ENCODE assay signal across 25 mouse cellular contexts in the genomic region with DNA sequence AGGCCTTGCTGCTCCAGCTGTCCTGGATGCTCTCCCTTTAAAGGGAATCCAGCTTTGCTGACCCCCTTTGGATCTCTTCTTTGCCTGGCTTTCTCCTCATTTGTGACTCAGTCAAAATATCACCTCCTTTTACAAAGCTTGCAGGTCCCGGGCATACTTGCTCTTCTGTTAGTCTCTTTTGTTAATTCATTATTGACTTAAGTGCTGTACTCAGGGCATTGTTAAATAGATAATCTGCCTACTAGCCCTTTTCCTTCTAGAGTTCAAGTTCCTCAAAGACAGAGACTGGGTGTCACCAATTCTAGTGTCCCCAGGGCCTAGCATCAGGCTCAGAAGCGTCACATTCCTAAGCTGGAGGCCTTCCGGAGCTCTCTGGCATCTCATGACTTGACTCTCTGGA. TPM values are rescaled to one million over a fixed set of nuclear protein-coding genes. Genes with fewer than 3 reads are reported as not detected.
A peak's percentile ranks its signal among the peaks of the same experiment; 100 is the strongest.
DNase-seq lines count a peak whose midpoint lies in the region; ATAC-seq and TF ChIP-seq lines count a peak whose summit lies in the region.
"Had no signal": no experiment of that assay in that cellular context is flagged by ENCODE, and none has a peak within 500 bp of the region (broad histone marks: within the 10 kb centered on the region; RNA-seq: fewer than 3 reads in every experiment).

No protein-coding gene starts in this region.

- no peak for DNase-seq in heart, postnatal 4 days
- DNase-seq in kidney, postnatal 14 days, result no peak
- DNase-seq in limb, embryonic 10.5 days (ENCODE audit: low spot score), result no peak
- DNase-seq in right cerebral cortex, postnatal 25 days, result no peak
- DNase-seq in left cerebral cortex, postnatal 36 days (ENCODE audit: low spot score in 2 of 2), result no peak
- DNase-seq: adrenal gland, postnatal 25 days; cerebellum, adult 9-10 months; gastrocnemius, postnatal 25 days; heart, adult 2 months; heart, postnatal 14 days; kidney, adult 8-10 months; kidney, postnatal 25 days; layer of hippocampus, adult 9-11 months; lung, postnatal 10 days; thymus, postnatal 25 days had no signal

- TF ChIP-seq CTCF in ES-Bruce4 (IDR thresholded peaks at IDR 0.05; ENCODE audit: low read depth, low read length), result no peak

- intact Hi-C loops in left cerebral cortex, postnatal 36 days (cut with DNase I), result no loop called here

- TF ChIP-seq EP300 in ES-Bruce4 (IDR thresholded peaks at IDR 0.05; ENCODE audit: insufficient read depth, low read depth, low read length), result peak; percentile 52; the same call in 1 of the 2 replicates

- H3K4me1 ChIP-seq in heart, embryonic 13.5 days, result peaks cover 94% of the 10 kb centered on the region
- peaks cover 92% of the 10 kb centered on the region for H3K4me1 ChIP-seq in kidney, embryonic 15.5 days
- H3K4me1 ChIP-seq in ES-Bruce4 (ENCODE audit: control insufficient read depth, insufficient read depth, low read length), result no peaks in the 10 kb centered on the region
- peaks cover 48% of the 10 kb centered on the region for H3K4me1 ChIP-seq in limb, embryonic 10.5 days

- H3K9me3 ChIP-seq in heart, embryonic 13.5 days, result no peaks in the 10 kb centered on the region
- H3K9me3 ChIP-seq in kidney, embryonic 15.5 days (replicated peaks), result no peaks in the 10 kb centered on the region
- H3K9me3 ChIP-seq in ES-Bruce4 (replicated peaks; ENCODE audit: control insufficient read depth, insufficient read depth, low read length, poor library complexity, severe bottlenecking), result no peaks in the 10 kb centered on the region
- H3K9me3 ChIP-seq in limb, embryonic 10.5 days (replicated peaks), result no peaks in the 10 kb centered on the region
- H3K9me3 ChIP-seq: forebrain, embryonic 15.5 days; hindbrain, embryonic 12.5 days; limb, embryonic 15.5 days; liver, embryonic 15.5 days; midbrain, embryonic 10.5 days; neural tube, embryonic 15.5 days had no signal

- H3K36me3 ChIP-seq in heart, embryonic 13.5 days, result no peaks in the 10 kb centered on the region
- no peaks in the 10 kb centered on the region for H3K36me3 ChIP-seq in kidney, embryonic 15.5 days
- H3K36me3 ChIP-seq in ES-Bruce4 (ENCODE audit: control insufficient read depth, insufficient read depth, low read length, poor library complexity, severe bottlenecking), result no peaks in the 10 kb centered on the region
- no peaks in the 10 kb centered on the region for H3K36me3 ChIP-seq in limb, embryonic 10.5 days
- H3K36me3 ChIP-seq: forebrain, embryonic 15.5 days; hindbrain, embryonic 12.5 days; limb, embryonic 15.5 days; liver, embryonic 15.5 days; midbrain, embryonic 10.5 days; neural tube, embryonic 15.5 days had no signal

- H3K4me2 ChIP-seq in heart, embryonic 13.5 days, result no peak overlapping the region
- H3K4me2 ChIP-seq in kidney, embryonic 15.5 days, result no peak overlapping the region
- H3K4me2 ChIP-seq: forebrain, embryonic 15.5 days; hindbrain, embryonic 12.5 days; limb, embryonic 15.5 days; liver, embryonic 15.5 days; neural tube, embryonic 15.5 days had no signal

- no peak for ATAC-seq in heart, embryonic 13.5 days (ENCODE audit: extremely low read depth, insufficient number of reproducible peaks, low FRiP score, low TSS enrichment)
- ATAC-seq in kidney, embryonic 15.5 days (replicated peaks; ENCODE audit: low FRiP score), result no peak
- ATAC-seq: CD4-positive, CD25-positive, alpha-beta regulatory T cell, adult 4 months; forebrain, embryonic 15.5 days had no signal

- TF ChIP-seq POLR2A in ES-Bruce4 (IDR thresholded peaks at IDR 0.05; ENCODE audit: insufficient read depth, low read length), result no peak

- H3K9ac ChIP-seq in heart, embryonic 13.5 days, result peak overlapping the region; percentile 4; the same call in 1 of the 2 replicates
- H3K9ac ChIP-seq in kidney, embryonic 15.5 days, result no peak overlapping the region
- no peak overlapping the region for H3K9ac ChIP-seq in ES-Bruce4 (ENCODE audit: low read depth, poor library complexity, severe bottlenecking)
- H3K9ac ChIP-seq: forebrain, embryonic 15.5 days; hindbrain, embryonic 12.5 days; limb, embryonic 15.5 days; liver, embryonic 15.5 days; neural tube, embryonic 15.5 days had no signal

- H3K4me3 ChIP-seq in heart, embryonic 13.5 days, result no peak overlapping the region
- H3K4me3 ChIP-seq in kidney, embryonic 15.5 days (replicated peaks), result no peak overlapping the region
- H3K4me3 ChIP-seq in ES-Bruce4 (ENCODE audit: low read depth, low read length), result no peak overlapping the region
- no peak overlapping the region for H3K4me3 ChIP-seq in limb, embryonic 10.5 days
- H3K4me3 ChIP-seq: forebrain, embryonic 15.5 days; heart, adult 2 months; hindbrain, embryonic 12.5 days; limb, embryonic 15.5 days; liver, embryonic 15.5 days; midbrain, embryonic 10.5 days; neural tube, embryonic 15.5 days had no signal

- H3K27me3 ChIP-seq in heart, embryonic 13.5 days (replicated peaks), result no peaks in the 10 kb centered on the region
- no peaks in the 10 kb centered on the region for H3K27me3 ChIP-seq in kidney, embryonic 15.5 days
- H3K27me3 ChIP-seq in ES-Bruce4 (ENCODE audit: control insufficient read depth, insufficient read depth, low read length, poor library complexity, severe bottlenecking), result no peaks in the 10 kb centered on the region
- H3K27me3 ChIP-seq in limb, embryonic 10.5 days (ENCODE audit: low read depth, poor library complexity, severe bottlenecking), result peaks cover 17% of the 10 kb centered on the region
- H3K27me3 ChIP-seq: limb, embryonic 15.5 days had no signal

- WGBS in heart, embryonic 13.5 days, result 48% methylated on average over 3 of the region's 3 CpGs
- 89% methylated on average over 3 of the region's 3 CpGs for WGBS in kidney, embryonic 15.5 days
- WGBS in limb, embryonic 10.5 days, result 80% methylated on average over 3 of the region's 3 CpGs

- peak overlapping the region; percentile 26 for H3K27ac ChIP-seq in heart, embryonic 13.5 days (replicated peaks)
- peak overlapping the region; percentile 34; the same call in 1 of the 2 replicates for H3K27ac ChIP-seq in kidney, embryonic 15.5 days
- H3K27ac ChIP-seq in ES-Bruce4 (ENCODE audit: insufficient read depth, low read length), result peak overlapping the region; percentile 11; the same call in 1 of the 2 replicates
- H3K27ac ChIP-seq in limb, embryonic 10.5 days, result peak overlapping the region; percentile 23; the same call in 1 of the 2 replicates
- H3K27ac ChIP-seq: forebrain, embryonic 15.5 days; hindbrain, embryonic 12.5 days; limb, embryonic 15.5 days; liver, embryonic 15.5 days; midbrain, embryonic 10.5 days; neural tube, embryonic 15.5 days had no signal

RNA-seq across cellular contexts. Expression of a gene that starts 18.5 kb away (rescaled TPM):
- polyA plus RNA-seq in heart, embryonic 13.5 days (2015; fragmentation: Nextera tagmentation; extraction: Ambion mirVana), result 6.5 and 7.2 TPM in 2 replicates
- total RNA-seq in heart, postnatal 4 days (2021), result 10 to 100 TPM; 29.5 TPM
- 18.2 and 18.8 TPM in 2 replicates for polyA plus RNA-seq in kidney, embryonic 15.5 days (2015; fragmentation: Nextera tagmentation; extraction: Ambion mirVana)
- polyA plus RNA-seq in ES-Bruce4 (2011; ENCODE audit: insufficient read depth, insufficient read length, low read depth, missing spikeins), result 25.3 and 28.5 TPM in 2 replicates
- polyA plus RNA-seq in limb, embryonic 10.5 days (2016; fragmentation: Nextera tagmentation; extraction: Ambion mirVana), result 5.7 and 6.2 TPM in 2 replicates
- 10 to 100 TPM; 16.6 to 18.3 TPM for total RNA-seq in left cerebral cortex, postnatal 36 days (2021)
